Mouse (Mus musculus) 416B (cell line): ENCODE measurements around the gene Arhgap9.

Experiments used
- DNase-seq: peaks from one replicate; pipeline ENCODE4 v3.0.0; 2011; ENCODE audit warnings: low read depth

Arhgap9 gene

DNA sequence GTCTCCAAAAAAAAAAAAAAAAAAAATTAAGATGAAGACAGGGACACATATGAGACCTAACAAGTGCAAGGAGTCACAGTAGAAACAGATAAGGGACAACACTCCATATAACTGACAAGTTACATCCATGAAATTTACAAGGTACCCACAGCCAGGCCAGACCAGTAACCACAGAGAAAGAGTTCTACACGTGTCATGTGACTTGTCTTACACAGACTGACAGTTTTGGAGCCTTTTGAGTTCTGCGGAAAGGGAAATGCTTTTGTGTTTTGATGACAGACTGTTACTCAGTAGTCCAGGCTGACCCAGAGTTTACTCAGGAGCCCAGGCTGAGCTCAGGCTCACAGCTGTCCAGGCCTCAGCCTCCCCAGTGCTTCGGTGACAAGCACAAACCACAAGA lies 21.3 kb downstream of the Arhgap9 start:
- DNase-seq, result peak; percentile 40

DNA sequence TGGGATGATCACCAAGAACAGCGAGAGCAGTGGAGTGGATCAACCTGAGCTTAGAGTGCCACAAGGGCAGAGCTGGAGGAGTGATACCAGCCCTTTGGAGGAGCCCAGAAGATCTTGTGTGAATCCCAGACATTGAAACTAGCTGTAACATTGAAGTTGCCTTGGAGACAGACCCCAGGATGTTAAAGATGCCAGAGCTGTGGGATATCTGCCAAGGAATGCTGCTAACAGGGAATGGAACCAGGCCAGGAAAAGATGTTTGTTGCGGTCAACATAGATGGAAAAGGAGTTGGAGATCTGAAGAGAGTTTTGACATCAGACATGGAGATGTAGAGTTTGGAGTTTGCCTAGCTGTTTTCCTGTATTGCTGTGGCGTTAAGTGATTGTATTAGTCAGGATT lies 24.4 kb downstream of the Arhgap9 start:
- DNase-seq, result no peak

DNA sequence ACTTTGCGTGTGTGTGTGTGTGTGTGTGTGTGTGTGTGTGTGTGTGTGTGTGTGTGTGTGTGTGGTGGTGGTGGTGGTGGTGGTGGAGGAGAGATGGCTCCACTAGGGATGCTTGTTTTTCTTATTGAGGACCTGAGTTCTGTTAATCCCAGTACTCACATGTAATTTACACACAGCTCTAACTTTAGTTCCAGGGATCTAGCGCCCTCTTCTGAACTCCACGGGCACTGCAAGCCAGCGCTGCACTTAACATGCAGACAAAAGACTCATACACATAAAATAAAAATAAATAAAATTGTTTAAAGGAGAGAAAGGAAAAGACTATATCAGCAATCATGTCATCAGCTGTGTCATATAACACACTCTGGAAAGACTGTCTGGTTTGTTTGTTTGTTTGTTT lies 27.2 kb downstream of the Arhgap9 start:
- peak; percentile 55 for DNase-seq

DNA sequence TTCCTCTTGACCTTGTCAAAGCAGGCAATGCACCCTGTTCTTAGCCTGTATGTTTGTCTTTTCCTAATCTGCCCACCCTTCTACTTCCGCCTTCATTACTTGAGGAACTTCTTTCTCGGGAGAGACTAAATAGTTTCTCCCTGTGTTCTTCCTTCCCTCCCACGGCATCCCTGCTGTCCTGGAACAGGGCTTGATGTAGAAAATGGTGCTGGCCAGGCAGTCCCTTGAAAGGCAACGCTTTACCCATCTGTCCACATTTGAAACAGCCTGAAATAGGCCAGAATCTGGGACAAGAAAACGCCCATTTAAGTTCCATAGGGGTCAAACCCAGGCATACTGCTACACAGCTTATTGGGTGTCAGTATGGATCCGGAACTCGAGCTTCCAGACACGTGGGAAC lies 28.0 kb downstream of the Arhgap9 start:
- no peak for DNase-seq

DNA sequence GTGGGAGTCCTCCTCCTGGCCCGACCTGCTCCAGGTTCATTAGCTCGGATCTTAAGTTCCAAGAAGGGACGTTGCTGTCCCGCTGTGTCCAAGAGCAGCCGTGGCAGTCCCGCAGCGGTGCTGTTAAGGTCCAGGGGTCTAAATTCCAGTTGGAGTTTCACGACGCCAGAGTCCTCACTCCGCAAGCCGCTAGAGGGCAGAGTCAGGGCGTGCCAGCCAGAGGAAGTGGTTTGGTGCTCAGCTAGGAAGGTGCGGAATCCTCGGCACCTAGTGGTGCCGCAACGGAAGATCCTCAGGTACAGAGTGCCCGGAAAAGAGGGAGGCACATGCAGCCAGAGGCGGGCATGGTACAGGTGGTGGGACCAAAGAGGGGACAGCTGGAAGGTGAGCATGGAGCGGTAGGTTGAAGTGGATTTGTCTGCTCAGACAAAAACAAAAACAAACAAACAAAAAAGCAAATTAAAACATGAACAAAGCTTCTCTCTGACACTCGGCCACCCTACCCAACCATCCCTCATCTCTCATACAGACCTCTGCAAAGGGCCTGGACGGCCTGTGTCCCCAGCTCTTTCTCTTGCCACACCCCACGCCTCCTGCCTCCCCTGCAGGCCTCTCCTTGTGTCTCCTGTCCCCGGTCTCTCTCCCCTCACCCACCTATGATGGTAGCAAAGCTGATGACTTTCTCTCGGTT lies 29.0 kb downstream of the Arhgap9 start:
- DNase-seq, result peak; percentile 79

DNA sequence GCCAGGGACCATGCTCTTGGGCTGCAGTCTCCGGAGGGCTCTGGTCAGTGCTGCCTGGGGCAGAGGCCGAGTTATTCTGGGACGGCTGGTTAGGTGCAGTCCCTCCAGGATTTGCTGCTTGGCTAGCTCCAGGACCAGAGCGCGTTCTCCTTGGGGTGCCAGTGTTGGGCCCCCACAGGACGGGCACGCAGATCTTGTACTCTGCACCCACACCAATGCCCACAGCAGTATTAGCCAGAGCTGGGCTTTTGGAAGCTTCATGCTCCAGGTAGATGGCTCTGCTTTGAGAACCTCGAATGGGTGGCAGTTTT lies 29.5 kb downstream of the Arhgap9 start:
- DNase-seq, result no peak

DNA sequence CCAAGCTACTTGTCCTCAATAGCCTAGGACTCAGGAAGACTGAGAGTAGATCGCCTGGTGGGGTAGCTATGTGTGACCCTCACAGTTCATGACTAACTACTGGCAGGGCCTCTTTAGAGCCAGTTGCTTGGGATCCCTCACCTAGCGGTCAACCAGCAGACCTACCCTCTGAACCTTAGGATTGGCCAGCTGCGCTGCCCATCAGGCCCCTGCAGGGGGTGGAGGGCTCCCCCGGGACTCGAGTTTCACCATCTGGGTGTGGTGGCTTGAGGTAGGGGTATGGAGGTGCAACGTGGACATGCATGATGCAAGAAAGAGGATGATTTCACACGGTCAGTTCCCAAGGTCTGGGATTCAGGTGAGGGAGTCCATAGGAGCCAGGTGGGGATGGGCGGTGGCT lies 30.0 kb downstream of the Arhgap9 start:
- DNase-seq, result peak; percentile 14

DNA sequence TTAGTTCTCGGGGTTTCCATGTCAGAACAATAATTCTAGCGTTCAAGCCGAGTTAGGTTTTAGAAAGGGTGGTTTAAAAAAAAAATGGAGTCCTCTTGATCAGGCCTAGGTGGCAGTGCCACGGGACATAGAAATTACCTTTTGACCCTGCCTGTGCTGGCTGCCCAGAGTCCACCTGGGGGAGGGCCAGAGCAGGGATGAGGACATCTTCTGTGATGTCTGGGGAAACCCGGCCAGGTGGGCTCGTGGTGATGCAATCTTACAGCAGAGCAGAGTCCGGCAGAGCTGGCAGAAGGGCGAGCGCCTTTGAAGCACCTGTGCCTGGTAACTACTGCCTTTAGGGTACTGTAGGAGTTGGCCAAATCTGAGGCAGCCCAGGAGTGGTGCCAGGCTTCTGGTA lies 30.4 kb downstream of the Arhgap9 start:
- DNase-seq, result no peak

DNA sequence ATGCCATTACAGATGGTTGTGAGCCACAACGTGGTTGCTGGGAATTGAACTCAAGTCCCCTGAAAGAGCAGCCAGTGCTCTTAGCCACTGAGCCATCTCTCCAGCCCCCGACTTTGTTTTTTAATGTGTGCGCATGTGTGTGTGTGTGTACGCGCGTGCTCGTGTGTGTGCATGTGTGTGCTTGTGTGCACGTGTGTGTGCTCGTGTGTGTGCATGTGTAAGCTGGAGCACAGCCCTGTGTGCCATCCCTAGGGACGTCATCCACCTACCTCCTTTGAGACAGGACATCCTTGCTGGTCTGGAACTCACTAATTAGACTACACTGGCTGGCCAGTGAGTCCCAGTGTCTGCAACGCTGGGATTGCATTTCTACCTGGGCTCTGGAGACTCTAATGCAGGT lies 31.0 kb downstream of the Arhgap9 start:
- DNase-seq, result no peak

DNA sequence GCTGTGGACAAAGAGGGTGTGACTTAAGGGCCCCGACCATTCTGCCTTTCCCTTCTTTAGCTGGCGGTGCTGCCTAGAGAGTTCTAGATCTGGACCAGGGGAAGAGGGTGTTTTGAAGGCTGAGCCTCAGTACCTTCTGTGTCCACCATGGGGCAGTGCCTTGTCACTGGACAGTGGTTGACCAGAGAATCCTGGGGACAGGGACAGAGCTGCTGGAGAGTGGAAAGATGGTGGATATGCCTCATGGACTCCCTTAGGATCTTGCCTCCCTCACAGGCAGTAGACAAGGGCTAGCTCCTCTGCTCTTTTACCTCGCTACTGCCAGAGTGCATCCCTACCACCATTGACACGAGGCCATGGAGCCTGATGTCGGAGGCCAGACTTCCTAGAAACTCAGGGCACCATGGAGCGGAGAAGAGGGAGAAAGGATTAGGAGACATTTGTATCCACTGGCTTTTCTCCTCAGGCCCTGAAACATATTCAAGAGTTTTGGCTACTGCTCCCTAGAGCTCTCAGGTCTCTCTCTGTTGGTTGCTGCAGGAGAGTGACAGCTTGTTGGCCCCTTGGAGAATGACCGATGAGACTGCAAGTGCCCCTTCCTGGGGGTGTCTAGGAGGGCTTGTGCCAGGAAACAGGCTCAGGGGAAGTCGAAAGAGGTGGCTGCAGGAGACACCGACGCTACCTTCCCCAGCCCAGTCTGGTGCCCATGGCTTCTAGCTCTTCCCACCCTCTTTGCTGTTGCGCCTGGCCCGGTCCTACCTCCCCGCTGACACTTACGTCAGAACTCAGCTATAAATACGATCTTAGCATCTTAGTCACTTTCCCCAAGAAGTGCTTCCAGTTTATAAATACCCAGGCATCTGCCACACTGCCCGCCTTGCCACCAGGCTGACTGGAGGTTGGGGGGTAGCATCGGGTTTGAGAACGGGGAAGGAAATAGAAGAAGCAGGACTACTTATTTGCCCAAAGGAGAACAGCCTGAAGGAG lies 32.4 kb downstream of the Arhgap9 start, which contains the start of gene Inhbe:
TSS of gene Inhbe (minus strand) at position 503 of the 987 bp plus-strand sequence.
- peak; percentile 41 for DNase-seq

DNA sequence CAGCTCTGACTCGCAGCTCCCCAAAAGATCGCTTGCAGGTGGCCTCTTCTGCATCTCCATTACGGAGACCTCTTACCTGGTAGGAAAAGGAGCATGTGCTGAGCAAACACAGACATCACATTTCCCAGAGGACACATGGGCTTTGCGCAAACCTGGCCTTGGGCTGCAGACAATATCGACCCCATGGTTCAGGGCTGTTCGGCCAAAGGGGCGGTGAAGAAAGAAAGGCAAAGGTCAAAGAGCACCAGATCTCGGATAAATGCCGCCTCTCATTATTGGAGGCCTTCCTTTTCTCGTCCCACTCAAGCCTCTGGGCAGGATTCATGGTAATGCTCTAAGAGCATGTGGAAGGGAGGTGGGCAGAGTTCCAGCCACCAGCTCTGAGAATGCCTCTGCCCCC lies 33.6 kb downstream of the Arhgap9 start:
- DNase-seq, result no peak

DNA sequence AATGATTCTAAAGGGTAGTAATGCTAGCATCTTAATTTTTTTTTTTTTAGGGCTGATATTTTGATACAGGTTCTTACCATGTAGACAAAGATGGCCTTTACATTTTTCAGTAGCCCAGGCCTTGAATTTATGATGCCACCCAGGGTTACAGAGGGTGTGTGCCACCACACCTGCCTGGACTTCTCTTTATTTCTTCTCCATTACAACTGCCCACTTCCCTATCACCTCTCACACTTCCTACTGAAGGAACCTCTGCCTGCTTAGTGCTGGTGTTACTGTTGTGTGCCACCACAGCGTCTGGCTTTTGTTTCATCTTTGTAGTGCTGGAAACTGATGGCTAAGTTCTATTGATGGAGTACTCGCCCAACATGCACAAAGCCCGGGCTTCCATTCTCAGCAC lies 39.0 kb downstream of the Arhgap9 start:
- DNase-seq, result no peak

DNA sequence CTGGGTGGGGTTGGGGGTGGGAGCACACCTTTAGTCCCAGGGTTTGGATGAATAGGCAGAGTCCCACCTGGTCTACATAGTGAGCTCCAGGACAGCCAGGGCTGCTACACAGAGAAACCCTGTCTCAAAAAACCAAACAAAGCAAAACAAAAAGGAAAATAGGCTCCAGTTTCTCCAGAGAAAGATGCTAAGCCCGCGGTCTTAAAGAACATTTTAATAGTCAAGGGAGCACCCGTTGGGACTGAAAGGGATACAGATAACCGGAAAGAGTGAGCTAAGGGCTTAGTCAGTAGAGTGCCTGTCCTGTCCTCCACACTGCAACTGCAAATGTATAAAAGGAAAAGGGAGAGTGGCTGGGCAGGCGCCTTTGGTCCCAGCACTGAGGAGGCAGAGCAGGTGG lies 45.4 kb downstream of the Arhgap9 start:
- no peak for DNase-seq

DNA sequence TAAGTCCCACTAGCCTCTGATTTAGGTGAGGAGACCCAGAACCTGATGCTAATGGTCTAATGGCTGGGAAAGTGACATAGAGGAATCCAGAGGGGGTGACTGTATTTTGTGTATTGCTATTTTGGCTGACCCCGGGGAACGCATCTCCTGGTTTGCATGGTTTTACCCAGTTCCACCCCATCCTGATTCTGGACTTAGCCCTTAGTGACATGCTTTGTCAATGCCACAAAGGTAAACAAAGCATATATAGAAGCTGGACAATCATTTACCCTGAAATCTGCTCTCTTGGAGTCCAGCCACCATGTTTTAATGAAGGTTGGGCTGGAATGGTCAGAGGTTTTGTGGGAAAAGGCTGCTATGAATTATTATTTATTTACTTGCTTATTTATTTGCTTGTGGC lies 46.5 kb downstream of the Arhgap9 start:
- no peak for DNase-seq

DNA sequence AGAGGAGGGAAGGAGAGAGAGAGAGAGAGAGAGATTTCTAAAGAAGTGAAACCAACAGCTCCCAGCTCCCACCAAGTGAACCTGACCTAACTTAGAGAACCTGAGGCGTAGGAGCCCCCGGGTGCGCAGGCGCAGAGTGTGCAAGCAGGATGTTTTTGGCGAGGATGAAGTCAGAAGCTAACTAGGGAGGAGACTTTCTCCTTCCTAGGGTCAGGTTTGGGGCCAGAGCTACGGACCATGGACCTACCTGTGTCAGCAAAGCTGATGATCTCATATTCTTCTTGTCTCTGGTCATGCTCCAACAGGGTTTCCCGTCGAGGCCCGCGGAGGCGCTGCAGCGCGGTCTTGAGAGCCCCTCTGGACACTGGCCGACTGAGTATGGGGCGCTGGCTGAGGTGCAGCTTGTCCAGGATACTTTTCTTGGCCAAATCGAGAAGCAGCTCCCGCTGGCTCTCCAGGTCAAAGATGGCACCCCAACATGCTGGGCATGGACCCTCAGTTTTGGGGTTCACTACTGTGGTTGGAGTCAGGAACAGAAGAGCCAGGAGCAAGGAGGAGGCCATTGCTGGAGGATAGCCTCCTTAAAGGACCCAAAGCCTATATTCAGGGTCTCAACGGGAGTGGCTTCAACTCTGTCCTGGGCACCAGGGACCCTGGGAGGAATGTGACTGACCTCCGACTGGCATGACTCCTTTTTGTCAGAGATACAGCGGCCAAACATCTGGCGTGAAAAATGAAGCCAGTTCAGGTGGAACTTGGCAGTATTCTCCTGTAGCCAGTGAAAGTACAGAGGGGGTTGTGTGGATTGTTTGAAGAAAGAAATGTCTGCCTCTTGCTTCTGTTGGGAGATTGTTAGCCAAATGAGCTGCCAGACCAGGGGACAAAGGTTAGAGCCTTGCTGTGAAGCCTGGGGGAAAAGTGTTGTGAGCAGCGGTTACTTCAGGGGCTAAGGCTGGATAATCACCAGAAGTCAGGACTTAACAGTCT lies 48.4 kb downstream of the Arhgap9 start, which contains the start of gene Inhbc:
TSS of gene Inhbc (minus strand) at position 598 of the 987 bp plus-strand sequence.
- no peak for DNase-seq

DNA sequence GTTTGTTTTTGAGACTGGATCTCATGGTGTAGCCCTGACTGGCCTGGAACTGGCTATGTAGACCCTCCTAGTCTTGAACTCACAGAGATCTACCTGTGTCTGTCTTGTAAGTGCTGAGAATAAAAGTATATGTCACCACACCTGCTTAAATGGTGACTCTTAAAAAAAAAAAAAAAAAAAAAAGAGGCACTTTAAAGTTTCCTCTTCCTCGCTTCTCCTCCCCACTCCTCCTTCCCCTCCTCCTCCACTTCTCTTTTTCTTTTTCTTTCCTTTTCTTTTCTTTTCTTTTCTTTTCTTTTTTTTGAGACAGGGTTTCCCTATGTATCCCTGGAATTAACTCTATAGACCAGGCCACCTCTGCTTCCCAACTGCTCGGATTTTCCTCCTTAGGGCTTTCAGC lies 49.3 kb downstream of the Arhgap9 start:
- DNase-seq, result no peak

DNA sequence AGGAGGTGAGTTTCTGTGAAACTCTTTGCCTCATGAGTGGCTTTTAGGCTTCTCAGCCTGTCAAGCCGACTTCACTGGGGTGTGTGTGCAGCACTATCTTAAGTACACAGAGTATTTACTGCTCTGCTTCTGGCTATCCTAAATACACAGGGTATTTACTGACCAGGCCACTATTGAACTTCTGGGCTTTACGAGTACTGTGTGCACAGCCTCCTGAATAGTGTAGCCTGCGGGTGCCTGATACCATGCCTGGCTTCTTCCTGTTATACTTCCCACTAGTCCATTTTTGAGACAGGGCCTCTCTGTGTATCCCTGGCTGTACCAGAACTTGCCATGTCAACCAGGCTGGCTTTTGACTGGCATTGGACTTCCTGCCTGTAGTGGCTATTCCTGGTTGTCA lies 55.9 kb downstream of the Arhgap9 start:
- DNase-seq, result no peak
